Mouse (Mus musculus) right cerebral cortex, postnatal 14 days (tissue): Measurements from ENCODE around the gene Fam32a.

Experiments used
- DNase-seq: peaks from one replicate; pipeline ENCODE4 v3.0.0; 2022

Fam32a gene

GRCm38 (mm10) chr8:72240951-72241350, 21.4 kb downstream of the Fam32a start:
- peak; percentile 39 for DNase-seq

GRCm38 (mm10) chr8:72242226-72242625, 22.7 kb downstream of the Fam32a start:
- DNase-seq, result no peak

GRCm38 (mm10) chr8:72244610-72245009, 25.1 kb downstream of the Fam32a start:
- no peak for DNase-seq

DNA sequence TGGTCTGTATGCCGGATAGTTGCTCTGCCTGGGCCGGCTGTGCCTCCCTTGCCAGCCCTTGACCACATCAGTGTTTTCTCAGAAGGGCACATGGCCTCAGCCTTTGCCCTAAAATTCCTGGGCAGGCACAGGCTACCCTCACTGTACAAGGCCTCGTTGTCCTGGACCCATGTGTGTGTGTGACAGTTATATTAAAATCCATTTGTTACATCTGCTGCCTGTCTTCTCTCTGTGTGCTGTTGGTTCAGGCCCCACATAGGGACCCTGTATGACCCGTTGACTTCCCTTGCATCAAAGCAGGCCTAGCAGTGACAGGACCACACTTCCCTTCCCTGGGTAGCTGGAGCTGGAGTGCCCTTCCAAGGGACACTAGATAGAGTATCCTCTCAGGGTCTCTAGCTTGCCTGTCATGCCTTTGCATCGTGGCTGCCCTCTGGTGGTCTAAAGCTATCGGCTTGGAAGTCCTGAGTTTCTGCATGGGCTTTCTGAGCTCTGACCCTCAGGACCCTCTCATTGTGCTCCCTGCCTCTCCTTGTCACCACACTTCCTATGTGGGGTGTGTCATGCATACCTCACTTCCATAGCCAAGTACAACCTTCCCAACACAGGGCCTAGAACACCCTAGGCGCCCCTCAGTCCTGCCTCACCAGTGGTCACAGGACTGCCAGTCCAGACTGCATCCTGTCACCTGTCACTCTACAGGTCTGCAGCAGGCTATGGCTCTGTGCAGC, 37.8 kb downstream of the Fam32a start:
- peak; percentile 60 for DNase-seq

DNA sequence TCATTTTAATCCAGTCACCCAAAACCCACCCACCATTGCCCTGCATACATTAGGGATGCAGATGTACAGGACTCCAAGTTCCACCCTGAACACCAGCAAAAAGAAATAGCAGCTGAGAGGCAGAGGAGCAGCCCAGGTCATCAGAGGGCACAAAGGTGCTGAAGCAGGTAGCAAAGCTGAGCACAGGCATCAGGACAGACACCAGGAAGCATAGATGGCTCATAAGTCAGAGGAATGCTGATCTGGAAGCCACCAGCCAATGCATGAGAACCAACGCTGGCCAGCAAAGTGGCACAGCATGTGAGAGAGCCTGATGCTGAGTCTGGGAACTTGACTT, 38.3 kb downstream of the Fam32a start:
- DNase-seq, result no peak

GRCm38 (mm10) chr8:72259862-72260261, 40.3 kb downstream of the Fam32a start:
- no peak for DNase-seq

- DNase-seq, result no peak
Measured at GRCm38 (mm10) chr8:72260585-72260984, 41.1 kb downstream of the Fam32a start.

- no peak for DNase-seq
Measured at GRCm38 (mm10) chr8:72261019-72261418, 41.5 kb downstream of the Fam32a start.

DNA sequence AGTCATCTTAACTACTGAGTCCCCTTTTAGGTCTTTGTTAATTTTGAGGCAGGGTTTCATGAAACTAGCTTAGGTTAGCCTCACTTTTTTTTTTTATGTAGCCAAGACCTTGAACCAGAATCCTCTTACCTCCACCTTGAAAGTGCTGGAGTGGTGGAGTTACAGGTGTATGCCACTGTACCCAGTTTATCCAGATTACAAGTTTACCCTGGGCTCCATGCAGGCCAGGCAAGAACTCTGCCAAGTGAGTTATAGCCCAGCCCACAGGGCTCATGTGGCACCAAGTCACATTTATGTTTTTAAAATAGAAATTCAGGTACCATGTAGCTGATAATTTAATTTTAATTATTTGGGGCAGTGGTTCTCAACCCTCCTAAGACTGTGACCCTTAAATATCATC, 41.9 kb downstream of the Fam32a start:
- no peak for DNase-seq

DNA sequence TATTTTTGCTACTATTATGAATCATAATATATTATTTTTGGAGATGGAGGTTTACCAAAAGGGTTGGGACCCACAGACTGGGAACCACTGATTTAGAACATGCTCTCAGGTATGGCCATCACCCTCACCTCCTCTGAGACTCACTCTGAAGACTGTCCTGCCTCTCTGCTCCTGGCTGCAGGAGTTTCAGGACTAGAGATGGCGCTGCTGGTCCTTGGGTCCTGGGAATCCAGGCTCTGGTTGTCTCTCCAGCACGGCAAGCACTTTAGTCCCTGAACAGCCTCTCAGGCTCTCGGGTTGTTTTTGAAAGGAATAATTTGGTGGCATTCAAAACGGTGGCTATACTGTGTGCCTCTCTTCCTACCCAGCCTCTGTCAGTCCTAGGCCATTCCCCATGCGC, 42.3 kb downstream of the Fam32a start:
- no peak for DNase-seq

DNA sequence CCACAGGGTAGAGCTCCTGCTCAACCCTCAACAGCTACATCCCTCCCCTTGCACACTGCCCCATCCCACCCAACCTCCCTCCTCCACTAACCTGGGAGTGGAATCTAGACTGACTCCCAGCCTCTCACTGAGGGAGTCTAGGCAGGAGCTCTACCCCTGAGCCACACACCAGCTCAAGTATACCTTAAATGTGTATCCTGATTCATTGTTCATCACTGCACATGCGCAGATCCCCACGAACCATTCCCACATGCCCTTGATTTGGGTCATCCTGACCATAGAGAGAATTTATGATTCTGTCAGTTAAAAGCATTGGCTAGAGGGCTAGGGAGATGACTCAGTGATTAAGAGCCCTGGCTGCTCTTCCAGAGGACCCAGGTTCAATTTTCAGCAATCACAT, 43.2 kb downstream of the Fam32a start:
- no peak for DNase-seq

GRCm38 (mm10) chr8:72263451-72263850, 43.9 kb downstream of the Fam32a start:
- no peak for DNase-seq

DNA sequence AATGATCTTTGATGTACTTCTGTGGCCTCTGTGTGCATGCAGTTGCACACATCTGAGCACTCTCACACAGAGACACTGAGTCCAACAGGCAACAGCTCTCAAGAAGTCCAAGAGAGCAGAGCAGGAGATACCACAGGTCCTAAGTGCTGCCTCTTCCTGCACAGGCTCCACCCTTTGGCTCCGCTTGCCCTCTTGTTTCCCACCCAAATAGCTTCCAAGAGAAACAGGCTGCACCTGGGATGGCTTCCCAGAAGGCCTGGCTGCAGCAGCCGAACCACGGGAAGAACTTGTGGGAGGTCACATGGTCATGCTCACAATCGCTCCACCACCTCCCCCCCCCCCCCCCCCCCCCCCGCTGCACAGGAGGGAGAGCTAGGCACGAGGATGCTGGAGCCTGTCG, 45.8 kb downstream of the Fam32a start:
- no peak for DNase-seq

GRCm38 (mm10) chr8:72266671-72267070, 47.1 kb downstream of the Fam32a start:
- no peak for DNase-seq

- DNase-seq, result no peak
Measured at GRCm38 (mm10) chr8:72267106-72267505, 47.6 kb downstream of the Fam32a start.

DNA sequence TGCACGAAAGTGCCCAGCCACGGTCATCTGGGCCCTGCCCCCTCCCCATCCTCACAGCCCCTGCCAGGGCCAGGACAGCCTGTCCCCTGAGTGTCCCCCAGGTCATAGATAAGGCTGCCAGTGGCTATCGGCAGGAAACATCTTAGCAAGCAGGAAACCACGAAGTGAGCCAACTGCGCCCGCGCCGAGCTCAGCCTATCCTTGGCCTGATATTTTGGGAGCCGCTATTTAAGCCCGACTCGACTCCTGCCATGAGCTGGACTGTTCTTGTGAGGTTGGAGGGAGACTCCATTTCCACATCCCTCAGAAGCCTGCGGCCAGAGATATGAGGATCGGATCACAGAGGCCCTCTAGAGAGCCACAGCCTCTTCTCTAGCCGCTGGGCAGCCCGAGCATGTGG, 48.8 kb downstream of the Fam32a start:
- no peak for DNase-seq

DNA sequence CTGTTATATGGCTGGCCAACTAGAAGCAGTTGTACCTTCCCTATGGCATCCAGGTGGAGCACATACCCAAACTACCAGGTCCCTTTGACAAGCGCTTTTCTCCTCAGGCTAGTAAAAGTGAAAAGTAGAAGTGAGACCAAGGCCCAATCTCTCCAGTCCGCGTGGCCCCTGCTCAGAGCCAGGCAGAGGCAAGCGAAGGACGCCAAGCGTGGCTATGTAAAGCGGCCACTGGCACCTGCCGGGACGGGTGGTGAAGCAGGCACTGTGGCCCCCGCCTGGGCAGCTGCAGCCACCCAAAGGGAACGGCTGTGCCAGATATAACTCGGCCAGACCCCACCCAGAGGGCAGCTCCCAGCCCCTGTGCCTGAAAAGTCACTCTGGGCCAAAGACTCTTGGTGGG, 51.1 kb downstream of the Fam32a start:
- DNase-seq, result no peak

DNA sequence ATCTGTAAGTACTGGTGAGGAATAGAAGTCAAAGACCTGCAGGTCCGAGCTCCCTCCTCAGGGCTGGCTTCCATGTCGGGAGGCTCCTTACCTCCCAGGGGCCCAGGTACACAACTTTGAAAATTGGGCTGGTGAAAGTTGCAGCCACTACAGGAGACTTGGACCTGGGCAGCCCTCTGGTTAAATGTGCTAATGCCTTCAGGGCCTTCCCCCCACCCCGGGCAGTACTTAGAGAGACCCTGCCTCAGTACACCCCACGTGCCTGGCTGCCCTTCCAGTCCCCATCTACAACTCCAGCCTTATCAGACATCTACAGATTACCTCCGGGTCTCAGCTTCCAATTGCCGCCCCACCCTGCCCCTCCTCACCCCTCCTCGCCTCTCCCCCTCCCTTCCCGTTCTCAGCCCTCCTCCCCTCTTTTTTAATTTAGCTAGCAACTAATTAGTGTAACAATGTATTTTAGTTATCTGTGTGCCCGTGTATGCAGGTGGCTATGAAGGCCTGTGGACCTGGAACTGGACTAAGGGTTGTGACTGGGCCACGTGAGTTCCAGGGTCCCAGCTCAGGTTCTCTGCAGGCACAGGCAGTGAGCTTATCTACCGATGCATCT, 51.6 kb downstream of the Fam32a start:
- DNase-seq, result no peak

DNA sequence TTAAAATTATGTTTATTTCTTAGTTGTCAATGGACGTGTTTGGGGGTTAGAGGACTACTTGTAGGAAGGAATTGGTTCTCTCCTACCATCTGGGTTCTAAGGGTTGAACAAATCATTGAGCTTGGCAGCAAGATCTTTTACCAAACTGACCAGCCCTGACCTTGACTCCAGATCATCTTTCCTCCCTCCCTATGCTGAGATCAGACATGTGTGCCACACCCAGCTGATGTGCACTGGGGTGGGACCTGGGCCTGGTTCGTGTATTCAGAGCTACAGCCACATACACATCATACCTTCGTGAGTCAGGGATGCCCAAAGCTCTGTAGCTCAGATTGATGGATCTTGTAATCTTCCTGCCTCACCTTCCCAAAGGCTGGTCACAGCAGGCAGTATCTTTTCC, 52.2 kb downstream of the Fam32a start:
- no peak for DNase-seq

GRCm38 (mm10) chr8:72272361-72272760, 52.8 kb downstream of the Fam32a start:
- DNase-seq, result peak; percentile 72

- DNase-seq, result no peak
Measured at GRCm38 (mm10) chr8:72273111-72273770, 53.7 kb downstream of the Fam32a start.

GRCm38 (mm10) chr8:72273807-72274206, 54.3 kb downstream of the Fam32a start:
- DNase-seq, result no peak
